Mouse (Mus musculus) induced T-regulatory cell, adult 2 months (primary cell): Measurements from ENCODE around the gene 5730596B20Rik.

Experiments
- DNase-seq: peaks from one replicate; pipeline ENCODE4 v3.0.0-alpha.2; 2012; ENCODE audit warnings: low read depth

5730596B20Rik gene

DNA sequence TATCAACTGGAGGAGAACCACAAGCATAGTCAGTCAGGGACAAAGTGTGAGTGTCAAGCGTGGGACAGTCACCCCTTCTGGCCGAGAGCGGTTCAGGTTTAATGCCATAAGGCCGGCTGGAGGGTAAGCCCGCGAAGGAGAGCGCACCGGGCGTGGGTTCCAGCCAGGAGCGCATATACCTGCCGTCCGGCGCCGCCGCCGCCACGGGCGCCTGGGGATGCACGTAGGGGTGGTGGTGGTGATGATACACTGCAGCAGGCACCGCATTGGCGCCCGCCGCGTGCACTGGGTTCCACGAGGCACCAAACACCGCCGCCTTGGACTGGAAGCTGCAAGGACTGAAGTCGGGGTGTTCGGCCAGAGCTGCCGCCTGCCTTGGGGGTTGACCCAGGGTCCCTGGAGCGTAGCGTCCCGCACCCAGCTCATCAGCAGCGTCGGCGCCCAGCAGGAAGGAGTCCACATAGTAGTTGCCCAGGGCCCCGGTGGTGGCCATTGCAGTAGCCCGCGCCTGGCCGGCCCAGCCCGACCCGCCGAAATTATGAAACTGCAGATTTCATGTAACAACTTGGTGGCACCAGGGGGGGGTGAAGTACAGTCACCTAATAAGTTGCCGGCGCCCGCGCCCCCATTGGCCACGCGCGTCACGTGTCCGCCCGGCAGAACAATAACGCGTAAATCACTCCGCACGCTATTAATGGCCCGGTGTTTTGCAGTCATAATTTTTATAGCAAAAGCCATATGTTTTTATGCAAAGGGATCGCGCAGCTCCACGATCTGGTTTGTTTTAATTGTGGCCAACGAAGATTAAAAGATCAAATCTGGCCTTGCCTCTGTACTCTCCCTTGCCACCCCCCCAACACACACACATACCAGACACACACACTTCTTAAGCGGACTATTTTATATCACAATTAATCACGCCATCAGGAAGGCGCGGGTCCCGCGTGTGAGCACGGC lies 48.6 kb downstream of the 5730596B20Rik start:
- DNase-seq, result no peak

DNA sequence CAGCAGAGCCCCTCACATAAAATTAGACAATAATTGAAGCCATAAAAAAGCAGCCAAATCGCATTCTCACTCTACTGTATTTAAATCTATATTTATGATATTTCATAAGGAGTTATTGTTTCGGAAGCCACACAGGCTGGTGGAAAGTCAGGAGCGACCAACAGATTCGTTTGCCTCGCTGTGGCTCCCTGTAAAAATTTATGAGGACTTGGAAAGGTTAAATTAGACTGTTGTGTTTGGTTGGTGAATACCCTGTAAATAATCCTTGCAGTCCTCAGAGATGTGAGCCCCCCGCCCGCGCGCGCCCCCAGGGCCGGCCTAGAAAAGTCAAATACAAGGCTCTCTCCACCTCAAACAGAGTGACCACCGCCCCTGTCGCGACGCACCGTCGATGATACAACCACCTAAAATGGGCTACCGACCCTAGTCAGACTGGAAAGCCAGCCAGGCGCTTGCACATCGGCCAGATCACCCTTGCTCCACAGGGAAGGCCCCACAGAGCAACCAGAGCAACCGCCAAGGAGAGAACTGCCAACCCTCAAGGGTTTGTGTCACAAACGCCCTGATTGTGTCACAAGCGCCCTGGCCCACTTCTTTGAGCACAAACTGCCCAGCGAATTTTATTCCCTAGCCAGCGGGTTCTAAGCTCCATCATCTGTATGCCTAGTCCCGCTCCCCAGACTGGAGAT lies 49.4 kb downstream of the 5730596B20Rik start:
- no peak for DNase-seq

DNA sequence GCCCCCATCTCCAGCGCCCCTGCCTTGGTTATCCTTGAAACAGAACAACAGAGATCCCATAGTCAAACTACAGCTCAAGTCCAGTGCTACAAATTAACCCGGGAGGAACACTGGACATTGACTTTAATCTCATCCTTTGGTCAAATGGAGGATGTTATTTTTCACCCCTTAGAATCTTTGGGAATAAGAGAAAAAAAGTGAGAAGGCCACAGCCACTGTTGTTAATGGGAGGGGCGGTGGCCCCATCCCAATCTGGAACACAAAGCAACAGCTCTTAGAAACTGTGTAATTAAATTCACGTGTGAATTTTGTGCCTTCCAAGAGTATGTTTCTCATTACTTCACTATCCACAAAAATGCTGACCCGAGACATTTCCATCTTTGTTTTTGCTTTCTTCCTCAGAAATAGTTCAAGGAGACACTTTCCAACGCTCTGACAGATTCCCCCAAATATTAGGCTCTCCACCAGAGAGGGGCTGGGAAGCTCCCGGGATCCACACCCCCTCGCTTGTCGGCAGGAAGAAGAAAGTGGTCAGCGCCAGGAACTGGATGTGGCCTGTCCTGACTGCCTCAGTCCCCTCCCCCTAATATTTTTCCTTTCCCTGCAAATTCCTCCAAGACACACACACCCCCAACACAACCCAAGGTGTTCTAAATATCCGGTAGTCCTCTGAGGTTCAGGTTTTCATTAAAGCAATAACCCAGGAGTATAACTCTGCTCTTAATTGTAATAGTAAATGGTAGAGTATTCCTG lies 50.3 kb downstream of the 5730596B20Rik start:
- no peak for DNase-seq

DNA sequence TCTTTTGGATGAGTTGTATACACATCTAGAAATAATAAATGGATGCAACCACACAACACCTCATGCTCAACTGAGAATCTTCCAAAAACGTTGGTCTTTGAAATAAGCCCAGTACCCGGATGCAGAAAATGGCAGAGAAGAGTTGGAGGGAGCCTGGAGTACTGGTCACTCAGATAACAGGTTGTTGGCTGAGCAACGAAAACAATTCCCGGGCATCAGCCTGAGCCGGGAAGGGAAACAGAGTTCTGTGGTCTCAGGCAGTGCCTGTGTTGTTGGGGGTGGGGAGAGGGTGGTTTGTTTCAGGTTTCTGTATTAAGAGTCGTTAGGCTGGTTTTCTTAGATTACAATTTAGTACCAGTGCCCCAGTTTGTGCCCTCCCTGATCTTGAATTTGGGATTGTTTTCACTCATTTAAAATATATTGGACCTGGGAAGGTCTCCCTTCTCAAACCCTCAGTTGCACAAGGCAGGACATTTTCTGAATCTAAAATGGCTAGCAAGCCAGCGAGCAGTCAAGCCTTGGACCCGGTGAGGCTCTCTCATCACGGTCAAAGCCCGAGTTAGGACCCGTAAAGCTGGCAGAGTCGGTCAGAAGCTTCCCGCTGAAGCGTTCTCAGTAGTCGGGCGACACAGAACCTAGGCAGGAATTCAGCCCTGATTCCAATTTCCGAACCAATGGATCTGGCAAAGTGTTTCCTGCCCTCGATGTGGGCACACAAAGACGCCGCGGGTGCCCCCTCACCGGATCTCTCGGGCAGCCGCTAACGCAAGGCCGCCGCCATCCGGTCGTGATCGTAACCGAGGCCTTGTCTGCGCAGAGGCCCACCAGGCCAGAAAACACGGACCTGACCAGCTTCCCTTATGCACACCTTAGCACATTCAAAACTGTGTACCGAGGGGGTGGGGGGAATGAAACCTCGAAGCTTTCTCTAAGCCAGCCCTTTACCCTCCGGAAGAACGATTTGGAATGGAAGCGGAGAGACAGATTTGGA lies 51.5 kb downstream of the 5730596B20Rik start:
- no peak for DNase-seq

DNA sequence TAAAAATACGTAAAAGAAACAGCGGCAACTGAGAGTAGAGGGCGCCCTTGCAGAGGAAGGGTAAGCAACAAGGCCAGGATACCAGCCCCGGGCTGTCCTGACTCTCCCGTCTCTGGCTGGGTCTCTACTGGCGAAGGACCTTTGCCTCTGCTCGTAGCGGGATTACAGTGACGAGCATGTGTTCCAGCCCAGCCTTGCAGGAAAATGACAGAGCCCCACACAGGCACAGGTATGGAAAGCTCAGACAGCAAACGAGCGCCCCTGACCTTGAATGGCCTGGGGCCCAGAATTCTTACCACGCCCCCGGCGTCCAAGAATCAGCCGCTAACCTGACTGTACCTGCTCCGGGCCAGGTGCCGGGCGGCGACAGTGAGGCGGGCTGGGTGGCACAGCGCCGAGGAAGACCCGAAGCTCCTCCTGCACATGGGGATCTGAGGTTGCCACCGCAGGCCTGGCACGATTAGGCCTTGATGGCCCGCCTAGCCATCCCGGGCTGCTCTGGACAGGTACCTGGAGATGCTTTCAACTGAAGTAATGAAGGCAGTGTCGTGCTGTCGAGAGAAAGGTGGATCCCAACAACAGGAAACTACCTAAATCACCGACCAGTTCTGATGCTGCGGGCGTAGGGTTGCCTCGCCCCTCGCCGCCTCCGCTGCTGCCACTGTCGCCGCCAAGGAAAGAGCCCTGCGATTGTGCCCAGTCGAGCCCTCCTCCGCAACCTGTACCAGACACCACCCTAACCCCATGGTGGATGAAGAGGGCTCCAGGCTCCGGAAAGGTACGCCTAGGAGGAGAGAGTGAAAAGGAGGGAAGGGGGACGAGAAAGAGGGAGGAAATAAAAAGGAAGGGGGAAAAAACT lies 52.5 kb downstream of the 5730596B20Rik start:
- no peak for DNase-seq
